Mouse (Mus musculus): ENCODE data around the gene Tmc3. TPM values are rescaled to one million over a fixed set of nuclear protein-coding genes. Genes with fewer than 3 reads are reported as not detected.

Gene Tmc3
- total RNA-seq, 1 experiment, result 0.80 TPM

DNA sequence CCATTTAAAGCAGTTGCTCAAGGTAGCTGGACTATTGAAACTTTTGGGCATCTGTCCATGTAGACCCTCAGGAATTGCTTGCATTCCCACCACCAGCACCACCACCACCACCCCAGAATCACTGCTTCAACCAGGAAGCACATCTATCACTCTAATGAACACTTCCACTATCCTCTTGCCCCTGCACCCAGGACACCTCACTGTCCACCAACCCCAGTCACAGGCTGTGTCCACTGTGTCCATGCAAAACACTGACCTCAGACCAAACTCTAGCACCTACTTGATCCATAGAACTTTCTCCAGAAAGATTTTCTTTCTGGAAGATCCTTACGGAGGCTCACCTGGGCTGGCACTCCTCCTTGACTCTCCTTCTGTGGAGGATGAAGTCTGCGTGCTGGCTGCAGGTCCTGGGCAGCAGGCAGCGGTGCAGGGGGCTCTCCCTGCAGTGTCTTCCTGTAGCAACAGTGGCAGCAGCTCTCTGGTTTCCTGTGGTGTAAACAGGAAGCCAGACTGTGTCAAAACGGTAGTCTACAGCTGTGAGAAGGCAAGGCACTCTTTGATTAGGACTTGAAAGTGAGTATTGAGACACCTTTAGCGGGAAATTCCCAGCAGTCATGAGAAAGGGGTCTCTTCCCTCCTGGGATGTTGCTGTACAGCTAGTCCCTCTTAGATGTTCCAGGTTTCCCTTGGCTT, 70.4 kb downstream of the Tmc3 start:
- in situ Hi-C loops (cut with MboI; ENCODE audit: low sequenced_read_pairs in 2 of 2, unreplicated experiment in 2 of 2), result no loop called here
- DNase-seq (ENCODE audit: low read depth, low spot score), result no peak
- TF ChIP-seq CHD2 (IDR thresholded peaks at IDR 0.05; ENCODE audit: low read depth, low read length), result no peak
- TF ChIP-seq HCFC1 (IDR thresholded peaks at IDR 0.05; ENCODE audit: borderline replicate concordance, insufficient read depth, low read length), result no peak
- TF ChIP-seq ZC3H11A (IDR thresholded peaks at IDR 0.05; ENCODE audit: borderline replicate concordance, low read depth, low read length), result no peak
- TF ChIP-seq ZNF384 (IDR thresholded peaks at IDR 0.05; ENCODE audit: low read depth, low read length), result no peak
- TF ChIP-seq MAFK (IDR thresholded peaks at IDR 0.05; ENCODE audit: insufficient read depth, low read depth, low read length), result no peak
- Histone ChIP-seq H3K9ac (ENCODE audit: insufficient read depth, low read depth, low read length, poor library complexity, severe bottlenecking) (no peak overlapping the region), H3K36me3 (ENCODE audit: control insufficient read depth, insufficient read depth, low read length, poor library complexity, severe bottlenecking) (no peaks in the 10 kb centered on the region), H3K9me3 (ENCODE audit: control insufficient read depth, insufficient read depth, low read depth, low read length) (no peaks in the 10 kb centered on the region), H3K4me1 (ENCODE audit: control insufficient read depth in 2 of 2, insufficient read depth in 2 of 2, low read length in 2 of 2, poor library complexity in 1 of 2) (no peaks in the 10 kb centered on the region), H3K4me3 (ENCODE audit: insufficient read depth in 1 of 2, low read depth in 1 of 2, low read length in 2 of 2, poor library complexity in 1 of 2, severe bottlenecking in 1 of 2) (no peak overlapping the region), H3K27ac (ENCODE audit: insufficient read depth, low read depth, low read length, poor library complexity, severe bottlenecking) (no peak overlapping the region)

DNA sequence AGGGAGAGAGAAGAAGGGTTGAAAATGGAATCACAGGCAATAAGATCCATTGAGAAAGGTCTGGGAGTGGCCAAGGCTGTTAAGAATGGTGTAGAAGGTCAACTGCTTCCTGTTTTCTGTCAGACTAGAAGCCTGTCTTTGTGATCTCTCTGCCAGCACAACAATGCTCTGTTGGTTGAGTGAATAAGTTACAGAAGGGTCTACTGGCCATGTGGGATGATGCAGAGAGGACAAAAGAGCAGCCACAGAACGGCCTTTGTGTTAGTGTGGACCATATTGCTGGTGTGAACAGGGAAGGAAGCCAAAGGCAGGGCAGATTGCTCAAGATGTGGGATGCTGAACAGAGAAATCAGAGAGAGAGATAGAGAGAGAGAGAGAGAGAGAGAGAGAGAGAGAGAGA, 74.0 kb downstream of the Tmc3 start:
- no peak for DNase-seq (ENCODE audit: low read depth, low spot score)
- in situ Hi-C loops (cut with MboI; ENCODE audit: low sequenced_read_pairs in 2 of 2, unreplicated experiment in 2 of 2), result no loop called here
- H3K9me3 ChIP-seq (ENCODE audit: control insufficient read depth, insufficient read depth, low read depth, low read length), result no peaks in the 10 kb centered on the region
- H3K4me3 ChIP-seq (ENCODE audit: insufficient read depth in 1 of 2, low read depth in 1 of 2, low read length in 2 of 2, poor library complexity in 1 of 2, severe bottlenecking in 1 of 2), result no peak overlapping the region
- no peaks in the 10 kb centered on the region for H3K36me3 ChIP-seq (ENCODE audit: control insufficient read depth, insufficient read depth, low read length, poor library complexity, severe bottlenecking)
- H3K9ac ChIP-seq (ENCODE audit: insufficient read depth, low read depth, low read length, poor library complexity, severe bottlenecking), result no peak overlapping the region
- no peak overlapping the region for H3K27ac ChIP-seq (ENCODE audit: insufficient read depth, low read depth, low read length, poor library complexity, severe bottlenecking)
- TF ChIP-seq CHD2 (IDR thresholded peaks at IDR 0.05; ENCODE audit: low read depth, low read length) (no peak), MAFK (IDR thresholded peaks at IDR 0.05; ENCODE audit: insufficient read depth, low read depth, low read length) (no peak)
- H3K4me1 ChIP-seq (ENCODE audit: control insufficient read depth in 2 of 2, insufficient read depth in 2 of 2, low read length in 2 of 2, poor library complexity in 1 of 2), result no peaks in the 10 kb centered on the region

DNA sequence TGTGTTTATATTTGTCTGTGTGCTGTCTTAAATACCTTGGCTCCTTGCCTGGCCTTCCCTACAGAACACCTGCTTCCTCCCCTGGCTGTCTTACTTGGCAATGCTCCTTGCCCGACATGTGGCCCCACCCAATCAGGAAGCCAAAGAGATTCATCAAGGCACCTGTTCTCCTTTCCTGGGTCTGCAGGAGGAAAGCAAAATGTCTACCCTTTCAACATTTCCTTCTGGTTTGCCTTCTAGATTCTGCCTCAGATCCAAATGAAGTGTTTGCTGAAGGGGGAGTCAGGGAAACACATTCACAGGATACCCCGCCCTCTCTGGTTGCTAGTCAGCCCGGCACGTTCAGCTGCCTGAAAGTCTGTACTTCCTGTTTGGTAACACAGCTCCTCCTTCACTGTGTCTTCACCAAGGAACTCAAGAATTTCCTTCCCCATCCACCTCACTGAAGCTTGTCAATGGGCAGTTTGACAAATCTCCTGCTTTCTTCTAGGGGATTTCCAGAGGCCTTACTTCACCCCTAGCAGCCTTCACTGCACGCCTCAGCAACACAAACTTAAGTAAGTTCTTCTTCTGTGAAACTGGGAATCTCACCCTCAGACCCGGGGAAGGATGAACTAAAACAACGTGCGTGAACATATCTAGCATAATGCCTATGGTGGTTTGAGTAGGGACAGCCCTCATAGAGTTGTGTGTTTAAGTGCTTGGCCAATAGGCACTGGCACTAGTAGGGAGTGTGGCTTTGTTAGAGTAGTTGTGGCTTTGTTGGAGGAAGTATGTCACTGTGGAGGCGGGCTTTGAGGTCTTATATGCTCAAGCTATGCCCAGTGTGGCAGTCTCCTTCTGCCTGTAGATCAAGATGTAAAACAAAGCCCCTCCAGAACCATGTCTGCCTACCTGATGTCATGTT, 74.7 kb downstream of the Tmc3 start:
- DNase-seq (ENCODE audit: low read depth, low spot score), result no peak
- TF ChIP-seq CHD2 (IDR thresholded peaks at IDR 0.05; ENCODE audit: low read depth, low read length), result no peak
- no peak for TF ChIP-seq ZNF384 (IDR thresholded peaks at IDR 0.05; ENCODE audit: low read depth, low read length)
- TF ChIP-seq HCFC1 (IDR thresholded peaks at IDR 0.05; ENCODE audit: borderline replicate concordance, insufficient read depth, low read length), result no peak
- TF ChIP-seq ZC3H11A (IDR thresholded peaks at IDR 0.05; ENCODE audit: borderline replicate concordance, low read depth, low read length), result no peak
- TF ChIP-seq MAFK (IDR thresholded peaks at IDR 0.05; ENCODE audit: insufficient read depth, low read depth, low read length), result no peak
- Histone ChIP-seq H3K36me3 (ENCODE audit: control insufficient read depth, insufficient read depth, low read length, poor library complexity, severe bottlenecking) (no peaks in the 10 kb centered on the region), H3K9ac (ENCODE audit: insufficient read depth, low read depth, low read length, poor library complexity, severe bottlenecking) (no peak overlapping the region), H3K4me1 (ENCODE audit: control insufficient read depth in 2 of 2, insufficient read depth in 2 of 2, low read length in 2 of 2, poor library complexity in 1 of 2) (no peaks in the 10 kb centered on the region), H3K27ac (ENCODE audit: insufficient read depth, low read depth, low read length, poor library complexity, severe bottlenecking) (no peak overlapping the region), H3K4me3 (ENCODE audit: insufficient read depth in 1 of 2, low read depth in 1 of 2, low read length in 2 of 2, poor library complexity in 1 of 2, severe bottlenecking in 1 of 2) (no peak overlapping the region), H3K9me3 (ENCODE audit: control insufficient read depth, insufficient read depth, low read depth, low read length) (no peaks in the 10 kb centered on the region)
- in situ Hi-C loops (cut with MboI; ENCODE audit: low sequenced_read_pairs in 2 of 2, unreplicated experiment in 2 of 2), result no loop called here

DNA sequence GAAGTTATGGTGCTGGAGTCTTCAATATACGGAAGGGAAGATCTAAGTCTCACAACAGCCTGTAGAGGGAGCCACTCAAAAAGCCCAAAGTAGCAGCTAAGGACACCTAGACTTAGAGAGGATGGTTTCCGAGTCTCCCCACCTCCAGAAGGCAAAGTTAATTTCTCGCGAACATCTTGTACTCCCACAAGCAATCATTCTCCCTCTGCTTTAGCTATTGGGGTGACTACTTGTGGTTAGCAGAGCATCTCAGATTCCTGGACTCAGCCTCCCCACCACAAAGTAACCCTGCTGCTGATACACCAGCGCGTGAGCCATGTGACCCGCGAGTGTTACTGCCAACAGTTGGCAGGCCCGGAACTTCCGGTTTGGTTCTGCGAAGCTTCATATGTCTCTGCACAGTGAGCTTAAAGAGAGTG, 75.6 kb downstream of the Tmc3 start:
- Histone ChIP-seq H3K4me1 (ENCODE audit: control insufficient read depth in 2 of 2, insufficient read depth in 2 of 2, low read length in 2 of 2, poor library complexity in 1 of 2) (no peaks in the 10 kb centered on the region), H3K4me3 (ENCODE audit: insufficient read depth in 1 of 2, low read depth in 1 of 2, low read length in 2 of 2, poor library complexity in 1 of 2, severe bottlenecking in 1 of 2) (no peak overlapping the region), H3K27ac (ENCODE audit: insufficient read depth, low read depth, low read length, poor library complexity, severe bottlenecking) (no peak overlapping the region), H3K9ac (ENCODE audit: insufficient read depth, low read depth, low read length, poor library complexity, severe bottlenecking) (no peak overlapping the region), H3K9me3 (ENCODE audit: control insufficient read depth, insufficient read depth, low read depth, low read length) (no peaks in the 10 kb centered on the region), H3K36me3 (ENCODE audit: control insufficient read depth, insufficient read depth, low read length, poor library complexity, severe bottlenecking) (no peaks in the 10 kb centered on the region)
- in situ Hi-C loops (cut with MboI; ENCODE audit: low sequenced_read_pairs in 2 of 2, unreplicated experiment in 2 of 2), result no loop called here
- no peak for TF ChIP-seq ZC3H11A (IDR thresholded peaks at IDR 0.05; ENCODE audit: borderline replicate concordance, low read depth, low read length)
- no peak for TF ChIP-seq HCFC1 (IDR thresholded peaks at IDR 0.05; ENCODE audit: borderline replicate concordance, insufficient read depth, low read length)
- no peak for TF ChIP-seq MAFK (IDR thresholded peaks at IDR 0.05; ENCODE audit: insufficient read depth, low read depth, low read length)
- no peak for TF ChIP-seq CHD2 (IDR thresholded peaks at IDR 0.05; ENCODE audit: low read depth, low read length)
- no peak for TF ChIP-seq ZNF384 (IDR thresholded peaks at IDR 0.05; ENCODE audit: low read depth, low read length)
- no peak for DNase-seq (ENCODE audit: low read depth, low spot score)
